Mouse (Mus musculus) adrenal gland, postnatal 10 days (tissue): ENCODE measurements at regions not wholly inside any gene's neighbourhood (a gene's known extent, or its start where the extent isn't known, plus 50 kb on each side); places are given as distances from the start of the nearest gene placed in this dataset.

Experiments used
- DNase-seq: peaks from one replicate; pipeline ENCODE4 v3.0.0; 2021; ENCODE audit warnings: mixed read lengths

GRCm38 (mm10) chr2:9185780-9186483 is 695.1 kb upstream of the 4930412O13Rik start:
- no peak for DNase-seq

- DNase-seq: no peak
Observed at GRCm38 (mm10) chr2:9193195-9193594, 687.9 kb upstream of the 4930412O13Rik start.

GRCm38 (mm10) chr2:9197025-9197424 is 684.0 kb upstream of the 4930412O13Rik start:
- no peak for DNase-seq

- no peak for DNase-seq
Observed at GRCm38 (mm10) chr2:9207963-9208362, 673.1 kb upstream of the 4930412O13Rik start.
